ENCODE assay signal across 24 mouse cellular contexts in genomic region chr12:76681937-76682336, GRCm38 (mm10). TPM values are rescaled to one million over a fixed set of nuclear protein-coding genes. Genes with fewer than 3 reads are reported as not detected.
DNase-seq lines count a peak whose midpoint lies in the region; ATAC-seq and TF ChIP-seq lines count a peak whose summit lies in the region.
"Had no signal": no experiment of that assay in that cellular context is flagged by ENCODE, and none has a peak within 500 bp of the region (broad histone marks: within the 10 kb centered on the region; RNA-seq: fewer than 3 reads in every experiment).

No protein-coding gene starts in this region.

- H3K36me3 ChIP-seq in embryonic facial prominence, embryonic 11.5 days (replicated peaks; ENCODE audit: control insufficient read depth, insufficient read depth, low read depth, low read length): no peaks in the 10 kb centered on the region
- H3K36me3 ChIP-seq in embryonic facial prominence, embryonic 10.5 days (replicated peaks): no peaks in the 10 kb centered on the region
- H3K36me3 ChIP-seq in intestine, embryonic 14.5 days (ENCODE audit: control insufficient read depth, insufficient read depth, low read length): no peaks in the 10 kb centered on the region
- no peaks in the 10 kb centered on the region for H3K36me3 ChIP-seq in intestine, embryonic 16.5 days (ENCODE audit: control insufficient read depth, insufficient read depth, low read length)
- H3K36me3 ChIP-seq in midbrain, embryonic 16.5 days (ENCODE audit: control insufficient read depth, insufficient read depth, low read length): no peaks in the 10 kb centered on the region
- no peaks in the 10 kb centered on the region for H3K36me3 ChIP-seq in midbrain, postnatal 0 days (ENCODE audit: insufficient read depth, low read length)
- H3K36me3 ChIP-seq: embryonic facial prominence, embryonic 15.5 days; heart, embryonic 10.5 days; midbrain, embryonic 12.5 days; neural tube, embryonic 12.5 days had no signal

- no peak for DNase-seq in embryonic facial prominence, embryonic 11.5 days (ENCODE audit: low spot score)
- DNase-seq in embryonic facial prominence, embryonic 10.5 days (ENCODE audit: low spot score): no peak
- no peak for DNase-seq in intestine, embryonic 14.5 days (ENCODE audit: low spot score)
- DNase-seq in midbrain, postnatal 0 days (ENCODE audit: low spot score): no peak
- DNase-seq in frontal cortex, adult 2 months (ENCODE audit: extremely low spot score in 1 of 2, low spot score in 1 of 2): no peak
- DNase-seq: adrenal gland, postnatal 10 days; cerebellum, adult 18-20 months; cerebellum, postnatal 25 days; embryo, embryonic 11 days; forebrain, postnatal 0 days; heart, postnatal 14 days; kidney, adult 8-10 months; kidney, postnatal 10 days; lung, postnatal 14 days; right cerebral cortex, postnatal 14 days; thymus, postnatal 36 days had no signal

- no peaks in the 10 kb centered on the region for H3K27me3 ChIP-seq in embryonic facial prominence, embryonic 11.5 days (ENCODE audit: control insufficient read depth, insufficient read depth, low read length)
- H3K27me3 ChIP-seq in embryonic facial prominence, embryonic 10.5 days (replicated peaks; ENCODE audit: low read depth, poor library complexity, severe bottlenecking): no peaks in the 10 kb centered on the region
- no peaks in the 10 kb centered on the region for H3K27me3 ChIP-seq in intestine, embryonic 14.5 days (replicated peaks; ENCODE audit: control insufficient read depth, insufficient read depth, low read length)
- no peaks in the 10 kb centered on the region for H3K27me3 ChIP-seq in intestine, embryonic 16.5 days (replicated peaks; ENCODE audit: control insufficient read depth, insufficient read depth, low read length)
- H3K27me3 ChIP-seq in midbrain, embryonic 16.5 days (ENCODE audit: control insufficient read depth, insufficient read depth, low read depth, low read length): no peaks in the 10 kb centered on the region
- H3K27me3 ChIP-seq in midbrain, postnatal 0 days (ENCODE audit: insufficient read depth, low read length): no peaks in the 10 kb centered on the region
- H3K27me3 ChIP-seq: embryonic facial prominence, embryonic 15.5 days; midbrain, embryonic 12.5 days; neural tube, embryonic 12.5 days had no signal

- H3K4me3 ChIP-seq in embryonic facial prominence, embryonic 11.5 days (ENCODE audit: low read depth, low read length): no peak overlapping the region
- no peak overlapping the region for H3K4me3 ChIP-seq in embryonic facial prominence, embryonic 10.5 days
- H3K4me3 ChIP-seq in intestine, embryonic 14.5 days (ENCODE audit: low read depth, low read length): no peak overlapping the region
- H3K4me3 ChIP-seq in intestine, embryonic 16.5 days (ENCODE audit: low read length): no peak overlapping the region
- no peak overlapping the region for H3K4me3 ChIP-seq in midbrain, embryonic 16.5 days (ENCODE audit: low read depth, low read length)
- no peak overlapping the region for H3K4me3 ChIP-seq in midbrain, postnatal 0 days (ENCODE audit: low read depth, low read length)
- H3K4me3 ChIP-seq: embryonic facial prominence, embryonic 15.5 days; heart, embryonic 10.5 days; left cerebral cortex, adult 2 months; midbrain, embryonic 12.5 days; neural tube, embryonic 12.5 days had no signal

- H3K9ac ChIP-seq in embryonic facial prominence, embryonic 11.5 days (replicated peaks; ENCODE audit: low read length): no peak overlapping the region
- H3K9ac ChIP-seq in intestine, embryonic 14.5 days (ENCODE audit: low read length): no peak overlapping the region
- H3K9ac ChIP-seq in intestine, embryonic 16.5 days (ENCODE audit: low read depth, low read length): no peak overlapping the region
- no peak overlapping the region for H3K9ac ChIP-seq in midbrain, embryonic 16.5 days (ENCODE audit: low read depth, low read length)
- H3K9ac ChIP-seq in midbrain, postnatal 0 days (replicated peaks; ENCODE audit: low read length, poor library complexity, severe bottlenecking): no peak overlapping the region
- H3K9ac ChIP-seq: embryonic facial prominence, embryonic 15.5 days; forebrain, postnatal 0 days; midbrain, embryonic 12.5 days; neural tube, embryonic 12.5 days had no signal

- TF ChIP-seq CTCF in midbrain, postnatal 0 days (IDR thresholded peaks at IDR 0.05): no peak

- H3K9me3 ChIP-seq in embryonic facial prominence, embryonic 11.5 days (replicated peaks; ENCODE audit: control insufficient read depth, low read length): no peaks in the 10 kb centered on the region
- H3K9me3 ChIP-seq in embryonic facial prominence, embryonic 10.5 days: no peaks in the 10 kb centered on the region
- no peaks in the 10 kb centered on the region for H3K9me3 ChIP-seq in intestine, embryonic 14.5 days (ENCODE audit: control insufficient read depth, low read length)
- H3K9me3 ChIP-seq in intestine, embryonic 16.5 days (ENCODE audit: control insufficient read depth, low read length): no peaks in the 10 kb centered on the region
- no peaks in the 10 kb centered on the region for H3K9me3 ChIP-seq in midbrain, embryonic 16.5 days (replicated peaks; ENCODE audit: control insufficient read depth, low read length, poor library complexity, severe bottlenecking)
- H3K9me3 ChIP-seq in midbrain, postnatal 0 days (ENCODE audit: low read length): no peaks in the 10 kb centered on the region
- H3K9me3 ChIP-seq: embryonic facial prominence, embryonic 15.5 days; heart, embryonic 10.5 days; midbrain, embryonic 12.5 days; neural tube, embryonic 12.5 days had no signal

- H3K27ac ChIP-seq in embryonic facial prominence, embryonic 11.5 days (replicated peaks; ENCODE audit: low read depth, low read length): no peak overlapping the region
- no peak overlapping the region for H3K27ac ChIP-seq in embryonic facial prominence, embryonic 10.5 days (replicated peaks)
- H3K27ac ChIP-seq in intestine, embryonic 14.5 days (ENCODE audit: low read depth): no peak overlapping the region
- no peak overlapping the region for H3K27ac ChIP-seq in intestine, embryonic 16.5 days (ENCODE audit: low read length)
- H3K27ac ChIP-seq in midbrain, embryonic 16.5 days (ENCODE audit: low read length): no peak overlapping the region
- no peak overlapping the region for H3K27ac ChIP-seq in midbrain, postnatal 0 days (ENCODE audit: low read depth, low read length)
- H3K27ac ChIP-seq: embryonic facial prominence, embryonic 15.5 days; heart, embryonic 10.5 days; left cerebral cortex, adult 2 months; midbrain, embryonic 12.5 days; neural tube, embryonic 12.5 days had no signal

- H3K4me1 ChIP-seq in embryonic facial prominence, embryonic 11.5 days (ENCODE audit: control insufficient read depth, insufficient read depth, low read length): no peaks in the 10 kb centered on the region
- peaks cover 9% of the 10 kb centered on the region; the same call in 1 of the 2 replicates for H3K4me1 ChIP-seq in embryonic facial prominence, embryonic 10.5 days
- 0 out of 2 replicates have a peak, but pooled peaks cover under 1% of the 10 kb centered on the region for H3K4me1 ChIP-seq in intestine, embryonic 14.5 days (replicated peaks; ENCODE audit: control insufficient read depth, insufficient read depth, low read length)
- H3K4me1 ChIP-seq in intestine, embryonic 16.5 days (ENCODE audit: control insufficient read depth, insufficient read depth, low read length): no peaks in the 10 kb centered on the region
- no peaks in the 10 kb centered on the region for H3K4me1 ChIP-seq in midbrain, embryonic 16.5 days (ENCODE audit: control insufficient read depth, insufficient read depth, low read length)
- H3K4me1 ChIP-seq in midbrain, postnatal 0 days (ENCODE audit: insufficient read depth, low read length): no peaks in the 10 kb centered on the region
- H3K4me1 ChIP-seq: embryonic facial prominence, embryonic 15.5 days; neural tube, embryonic 12.5 days had no signal

- H3K4me2 ChIP-seq in embryonic facial prominence, embryonic 11.5 days (ENCODE audit: low read depth, low read length): no peak overlapping the region
- H3K4me2 ChIP-seq in intestine, embryonic 14.5 days (ENCODE audit: low read length): no peak overlapping the region
- H3K4me2 ChIP-seq in intestine, embryonic 16.5 days (ENCODE audit: low read depth, low read length): no peak overlapping the region
- no peak overlapping the region for H3K4me2 ChIP-seq in midbrain, embryonic 16.5 days (ENCODE audit: low read length)
- no peak overlapping the region for H3K4me2 ChIP-seq in midbrain, postnatal 0 days (ENCODE audit: low read depth, low read length, poor library complexity, severe bottlenecking)
- H3K4me2 ChIP-seq: embryonic facial prominence, embryonic 15.5 days; midbrain, embryonic 12.5 days; neural tube, embryonic 12.5 days had no signal

- ATAC-seq in embryonic facial prominence, embryonic 11.5 days (replicated peaks; ENCODE audit: insufficient number of reproducible peaks, low FRiP score, low TSS enrichment, low read depth): 0 out of 2 replicates have a peak, but pooled peaks have one; percentile 62
- ATAC-seq in intestine, embryonic 14.5 days (replicated peaks; ENCODE audit: low FRiP score, low TSS enrichment, low read depth): 0 out of 2 replicates have a peak, but pooled peaks have one; percentile 40
- no peak for ATAC-seq in intestine, embryonic 16.5 days
- 0 out of 2 replicates have a peak, but pooled peaks have one; percentile 51 for ATAC-seq in midbrain, embryonic 16.5 days
- ATAC-seq in midbrain, postnatal 0 days (ENCODE audit: low FRiP score): no peak
- ATAC-seq: forebrain, postnatal 0 days; inflammation-experienced regulatory T-cells, adult 6 months had no signal

RNA-seq across cellular contexts. Expression of gene Sptb, which starts 28.4 kb away (rescaled TPM):
- polyA plus RNA-seq in embryonic facial prominence, embryonic 11.5 days (2014; fragmentation: Nextera tagmentation; extraction: Ambion mirVana): 2.4 and 3.0 TPM in 2 replicates
- 4.5 and 5.0 TPM in 2 replicates for polyA plus RNA-seq in embryonic facial prominence, embryonic 10.5 days (2016; fragmentation: Nextera tagmentation; extraction: Ambion mirVana)
- polyA plus RNA-seq in intestine, embryonic 14.5 days (2014; fragmentation: Nextera tagmentation; extraction: Ambion mirVana): 1.5 and 1.6 TPM in 2 replicates
- polyA plus RNA-seq in intestine, embryonic 16.5 days (2015; fragmentation: Nextera tagmentation; extraction: Ambion mirVana): 0.98 and 1.2 TPM in 2 replicates
- polyA plus RNA-seq in midbrain, embryonic 16.5 days (2015; fragmentation: Nextera tagmentation; extraction: Ambion mirVana): 4.1 and 5.1 TPM in 2 replicates
- 31.1 and 32.8 TPM in 2 replicates for total RNA-seq in midbrain, postnatal 0 days (2014; rRNA removed)
- 4.3 and 4.8 TPM in 2 replicates for polyA plus RNA-seq in midbrain, postnatal 0 days (2015; fragmentation: Nextera tagmentation; extraction: Ambion mirVana)
- 32.1 and 33.9 TPM in 2 replicates for polyA plus RNA-seq in frontal cortex, adult 2 months (2012; rRNA removed)

Comparison
In these comparisons a context has a peak if more than half of its experiments do, and no peak if none do; other contexts are left out.
1. ATAC-seq: peak in embryonic facial prominence, embryonic 11.5 days (single experiment), intestine, embryonic 14.5 days (single experiment) and midbrain, embryonic 16.5 days (single experiment); none in intestine, embryonic 16.5 days (single experiment) and midbrain, postnatal 0 days (single experiment).